Mouse (Mus musculus): ENCODE measurements around the gene Mrps10. TPM values are rescaled to one million over a fixed set of nuclear protein-coding genes. Genes with fewer than 3 reads are reported as not detected.
"Not testable (repeated sequence)": the region's sequence is repeated elsewhere in the genome, so short reads cannot be mapped to it uniquely, and the experiment has no call there.

Mrps10 gene
- total and polyA plus RNA-seq, 2 experiments: 33.9 to 38.5 TPM

DNA sequence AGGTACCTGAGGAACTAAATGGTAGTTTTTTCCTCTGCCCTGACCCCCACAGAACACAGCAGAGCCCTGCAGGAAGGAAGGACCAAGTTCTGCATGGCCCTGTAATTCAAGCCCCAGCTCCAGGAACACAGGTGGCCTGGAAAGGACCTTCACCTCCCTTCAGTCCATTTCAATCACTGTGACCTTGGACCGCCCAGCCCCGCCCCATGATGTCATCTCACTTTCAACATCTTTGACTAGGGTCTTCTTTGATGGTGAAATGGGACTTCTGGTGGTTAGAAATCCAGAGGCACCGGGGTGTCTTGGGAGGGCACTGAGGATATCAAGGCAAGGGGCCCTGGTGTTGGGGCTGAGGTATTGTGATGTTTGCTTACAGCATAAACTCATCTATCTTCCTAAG lies 52.9 kb downstream of the Mrps10 start:
- no peaks in the 10 kb centered on the region for H3K27me3 ChIP-seq (ENCODE audit: control insufficient read depth, insufficient read depth, low read length)
- no peak overlapping the region for H3K9ac ChIP-seq (ENCODE audit: low read depth, low read length)
- no peaks in the 10 kb centered on the region for H3K79me2 ChIP-seq (ENCODE audit: control insufficient read depth, insufficient read depth, low read length)
- no peaks in the 10 kb centered on the region for H3K36me3 ChIP-seq (ENCODE audit: control insufficient read depth, insufficient read depth, low read length)
- no peak for TF ChIP-seq CTCF (IDR thresholded peaks at IDR 0.05; ENCODE audit: low read depth, low read length)
- TF ChIP-seq POLR2A (IDR thresholded peaks at IDR 0.05; ENCODE audit: extremely low read depth, insufficient read depth, low read length): no peak
- no peak overlapping the region for H3K4me3 ChIP-seq (ENCODE audit: insufficient read depth, low read depth, low read length)
- H3K27ac ChIP-seq (replicated peaks; ENCODE audit: insufficient read depth, low read depth, low read length): no peak overlapping the region
- H3K4me1 ChIP-seq (ENCODE audit: control insufficient read depth, insufficient read depth, low read length): peaks cover 4% of the 10 kb centered on the region
- no peak for DNase-seq (ENCODE audit: extremely low read depth, low read depth, low spot score)
- WGBS: 80% methylated on average over 3 of the region's 3 CpGs

DNA sequence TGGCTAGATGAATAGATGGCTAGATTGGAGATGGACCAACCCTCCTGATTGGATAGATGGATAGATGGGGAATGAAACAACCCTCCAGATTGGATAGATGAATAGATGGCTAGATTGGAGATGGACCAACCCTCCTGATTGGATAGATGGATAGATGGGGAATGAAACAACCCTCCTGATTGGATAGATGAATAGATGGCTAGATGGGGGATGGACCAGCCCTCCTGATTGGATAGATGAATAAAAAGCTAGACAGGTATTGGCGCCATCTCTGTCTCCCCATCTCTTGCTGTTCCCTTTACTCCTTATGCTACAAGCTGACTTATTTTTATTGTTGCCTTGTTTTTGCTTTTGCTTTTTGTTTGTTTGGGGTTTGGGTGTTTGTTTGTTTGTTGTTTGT lies 53.9 kb downstream of the Mrps10 start:
- not testable (repeated sequence) for DNase-seq (ENCODE audit: extremely low read depth, low read depth, low spot score); H3K79me2 ChIP-seq (ENCODE audit: control insufficient read depth, insufficient read depth, low read length); H3K4me3 ChIP-seq (ENCODE audit: insufficient read depth, low read depth, low read length); H3K27me3 ChIP-seq (ENCODE audit: control insufficient read depth, insufficient read depth, low read length); H3K9ac ChIP-seq (ENCODE audit: low read depth, low read length); H3K36me3 ChIP-seq (ENCODE audit: control insufficient read depth, insufficient read depth, low read length); H3K4me1 ChIP-seq (ENCODE audit: control insufficient read depth, insufficient read depth, low read length); H3K27ac ChIP-seq (replicated peaks; ENCODE audit: insufficient read depth, low read depth, low read length)
- 93% methylated on average over 1 of the region's 1 CpGs for WGBS

DNA sequence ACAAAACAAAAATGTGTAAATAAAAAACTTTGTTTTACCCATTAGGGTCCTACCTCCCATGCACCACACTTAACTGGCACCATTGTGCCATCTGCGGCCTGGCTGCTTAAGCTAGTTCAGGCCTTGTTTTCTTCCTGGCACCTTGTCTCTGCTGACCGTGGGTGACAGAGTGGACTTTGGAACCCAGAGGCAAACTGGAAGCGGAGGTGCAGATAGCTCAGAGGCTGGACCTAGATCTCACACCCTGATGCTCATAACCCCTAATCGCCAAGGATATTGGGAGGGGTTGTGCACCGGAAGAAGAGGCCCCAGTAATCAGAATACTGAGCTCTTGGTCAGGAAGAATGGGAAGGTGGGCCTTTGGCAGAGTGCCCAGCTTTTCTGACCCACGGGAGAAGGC lies 55.5 kb downstream of the Mrps10 start:
- Histone ChIP-seq H3K4me1 (ENCODE audit: control insufficient read depth, insufficient read depth, low read length) (peaks cover 4% of the 10 kb centered on the region), H3K27ac (replicated peaks; ENCODE audit: insufficient read depth, low read depth, low read length) (0 out of 2 replicates have a peak overlapping the region, but pooled peaks have one; percentile 4), H3K4me3 (ENCODE audit: insufficient read depth, low read depth, low read length) (no peak overlapping the region), H3K79me2 (ENCODE audit: control insufficient read depth, insufficient read depth, low read length) (no peaks in the 10 kb centered on the region), H3K9ac (ENCODE audit: low read depth, low read length) (no peak overlapping the region), H3K36me3 (ENCODE audit: control insufficient read depth, insufficient read depth, low read length) (no peaks in the 10 kb centered on the region), H3K27me3 (ENCODE audit: control insufficient read depth, insufficient read depth, low read length) (no peaks in the 10 kb centered on the region)
- peak; percentile 87 for DNase-seq (ENCODE audit: extremely low read depth, low read depth, low spot score)
- TF ChIP-seq POLR2A (IDR thresholded peaks at IDR 0.05; ENCODE audit: extremely low read depth, insufficient read depth, low read length) (no peak), CTCF (IDR thresholded peaks at IDR 0.05; ENCODE audit: low read depth, low read length) (no peak)
- WGBS: 15% methylated on average over 6 of the region's 6 CpGs

DNA sequence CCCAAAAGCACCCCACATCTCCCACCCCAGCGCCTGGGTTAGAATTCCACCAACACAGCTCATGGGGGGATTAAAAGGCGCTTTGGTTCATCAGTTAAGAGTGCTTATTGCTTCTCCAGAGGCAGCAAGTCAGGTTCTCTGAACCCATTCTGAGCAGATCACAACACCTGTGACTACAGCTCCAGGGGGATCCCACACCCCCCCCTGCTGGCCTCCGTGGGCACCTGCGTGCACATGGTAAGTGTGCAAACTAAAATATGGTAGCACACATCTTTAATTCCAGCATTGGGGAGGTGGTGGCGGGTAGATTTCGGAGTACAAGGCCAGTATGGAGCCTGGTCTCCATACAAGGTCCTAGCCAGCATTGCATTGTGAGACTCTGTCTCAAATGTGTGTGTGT lies 58.6 kb downstream of the Mrps10 start:
- peaks cover 2% of the 10 kb centered on the region; the same call in 1 of the 2 replicates for H3K36me3 ChIP-seq (ENCODE audit: control insufficient read depth, insufficient read depth, low read length)

DNA sequence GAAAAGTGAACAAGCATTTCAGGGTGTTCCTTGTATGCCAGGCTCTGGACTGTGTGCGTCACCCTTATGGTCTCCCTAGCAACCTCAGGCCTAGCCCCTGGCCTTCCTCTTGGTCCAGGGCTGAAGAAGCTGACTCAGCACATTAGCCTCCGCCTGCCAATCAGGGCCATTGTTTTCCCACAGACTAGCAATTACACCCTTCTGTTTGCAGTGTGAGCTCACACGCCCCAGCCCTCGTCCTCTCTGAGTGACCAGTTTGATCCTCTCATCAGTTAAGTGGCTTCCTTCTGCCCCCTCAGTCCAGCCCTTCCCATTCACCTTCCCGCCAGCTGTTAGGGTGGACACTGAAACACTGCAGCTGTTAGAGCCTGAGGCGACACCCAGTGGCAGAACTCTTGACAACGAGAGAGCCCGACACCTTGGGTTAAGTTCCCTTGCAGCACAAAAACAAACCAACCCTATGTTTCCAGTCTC lies 60.2 kb downstream of the Mrps10 start:
- TF ChIP-seq POLR2A (IDR thresholded peaks at IDR 0.05; ENCODE audit: extremely low read depth, insufficient read depth, low read length): no peak
- TF ChIP-seq CTCF (IDR thresholded peaks at IDR 0.05; ENCODE audit: low read depth, low read length): peak; percentile 54
- no peak overlapping the region for H3K27ac ChIP-seq (replicated peaks; ENCODE audit: insufficient read depth, low read depth, low read length)
- peaks cover 4% of the 10 kb centered on the region for H3K4me1 ChIP-seq (ENCODE audit: control insufficient read depth, insufficient read depth, low read length)
- 53% methylated on average over 8 of the region's 8 CpGs for WGBS
- no peaks in the 10 kb centered on the region for H3K79me2 ChIP-seq (ENCODE audit: control insufficient read depth, insufficient read depth, low read length)
- H3K9ac ChIP-seq (ENCODE audit: low read depth, low read length): no peak overlapping the region
- no peak overlapping the region for H3K4me3 ChIP-seq (ENCODE audit: insufficient read depth, low read depth, low read length)
- DNase-seq (ENCODE audit: extremely low read depth, low read depth, low spot score): no peak
- H3K27me3 ChIP-seq (ENCODE audit: control insufficient read depth, insufficient read depth, low read length): no peaks in the 10 kb centered on the region
- peaks cover 2% of the 10 kb centered on the region; the same call in 1 of the 2 replicates for H3K36me3 ChIP-seq (ENCODE audit: control insufficient read depth, insufficient read depth, low read length)

More for the DNA sequence above, 58.6 kb downstream of the Mrps10 start:
- 83% methylated on average over 6 of the region's 6 CpGs for WGBS
- H3K79me2 ChIP-seq (ENCODE audit: control insufficient read depth, insufficient read depth, low read length): no peaks in the 10 kb centered on the region
- no peak for DNase-seq (ENCODE audit: extremely low read depth, low read depth, low spot score)
- H3K27me3 ChIP-seq (ENCODE audit: control insufficient read depth, insufficient read depth, low read length): no peaks in the 10 kb centered on the region
- TF ChIP-seq POLR2A (IDR thresholded peaks at IDR 0.05; ENCODE audit: extremely low read depth, insufficient read depth, low read length): no peak
- TF ChIP-seq CTCF (IDR thresholded peaks at IDR 0.05; ENCODE audit: low read depth, low read length): peak; percentile 55
- H3K4me3 ChIP-seq (ENCODE audit: insufficient read depth, low read depth, low read length): no peak overlapping the region
- peaks cover 4% of the 10 kb centered on the region for H3K4me1 ChIP-seq (ENCODE audit: control insufficient read depth, insufficient read depth, low read length)
- no peak overlapping the region for H3K9ac ChIP-seq (ENCODE audit: low read depth, low read length)
- H3K27ac ChIP-seq (replicated peaks; ENCODE audit: insufficient read depth, low read depth, low read length): no peak overlapping the region

DNA sequence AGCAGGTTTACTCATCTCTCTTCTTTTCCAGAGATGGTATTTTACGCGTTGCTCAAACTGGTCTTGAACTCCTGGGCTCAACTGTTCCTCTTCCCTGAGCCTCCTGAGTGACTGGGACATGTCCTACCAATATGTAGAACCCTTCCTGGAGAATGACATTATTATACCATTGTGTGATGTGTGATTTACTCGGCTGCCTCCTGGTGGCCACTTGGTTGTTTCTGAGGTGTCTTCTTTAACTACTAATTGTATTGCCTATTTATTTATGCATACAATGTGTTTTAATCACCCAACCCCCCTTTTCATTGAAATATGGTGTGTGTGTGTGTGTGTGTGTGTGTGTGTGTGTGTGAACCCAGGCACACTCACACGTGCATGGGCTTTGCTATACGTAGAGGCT lies 62.1 kb downstream of the Mrps10 start:
- TF ChIP-seq CTCF (IDR thresholded peaks at IDR 0.05; ENCODE audit: low read depth, low read length) (no peak), POLR2A (IDR thresholded peaks at IDR 0.05; ENCODE audit: extremely low read depth, insufficient read depth, low read length) (no peak)
- H3K4me3 ChIP-seq (ENCODE audit: insufficient read depth, low read depth, low read length): no peak overlapping the region
- H3K9ac ChIP-seq (ENCODE audit: low read depth, low read length): no peak overlapping the region
- DNase-seq (ENCODE audit: extremely low read depth, low read depth, low spot score): no peak
- 80% methylated on average over 5 of the region's 5 CpGs for WGBS
- peaks cover 2% of the 10 kb centered on the region; the same call in 1 of the 2 replicates for H3K36me3 ChIP-seq (ENCODE audit: control insufficient read depth, insufficient read depth, low read length)
- no peak overlapping the region for H3K27ac ChIP-seq (replicated peaks; ENCODE audit: insufficient read depth, low read depth, low read length)
- no peaks in the 10 kb centered on the region for H3K27me3 ChIP-seq (ENCODE audit: control insufficient read depth, insufficient read depth, low read length)
- no peaks in the 10 kb centered on the region for H3K4me1 ChIP-seq (ENCODE audit: control insufficient read depth, insufficient read depth, low read length)
- no peaks in the 10 kb centered on the region for H3K79me2 ChIP-seq (ENCODE audit: control insufficient read depth, insufficient read depth, low read length)

Other genes starting within 250 kb of the Mrps10 start
- gene Guca1b, start 16.5 kb downstream of the Mrps10 start, total RNA-seq (2014; rRNA removed): 0.54 TPM in 1 of 2 replicates, not detected in the other
- 0.65 and 0.71 TPM in 2 replicates for gene Guca1b, start 16.5 kb downstream of the Mrps10 start, polyA plus RNA-seq (2012; rRNA removed)
- gene Guca1a, start 31.7 kb downstream of the Mrps10 start, total RNA-seq (2014; rRNA removed): 0.55 and 2.3 TPM in 2 replicates
- 2.7 and 2.8 TPM in 2 replicates for gene Guca1a, start 31.7 kb downstream of the Mrps10 start, polyA plus RNA-seq (2012; rRNA removed)
- 2.4 and 6.2 TPM in 2 replicates for gene AI661453, start 67.7 kb downstream of the Mrps10 start, total RNA-seq (2014; rRNA removed)
- 5.7 and 6.3 TPM in 2 replicates for gene AI661453, start 67.7 kb downstream of the Mrps10 start, polyA plus RNA-seq (2012; rRNA removed)
- 12.2 and 16.2 TPM in 2 replicates for gene 1700001C19Rik, start 68.5 kb downstream of the Mrps10 start, total RNA-seq (2014; rRNA removed)
- gene 1700001C19Rik, start 68.5 kb downstream of the Mrps10 start, polyA plus RNA-seq (2012; rRNA removed): 11.7 and 12.2 TPM in 2 replicates
- 8.2 and 8.7 TPM in 2 replicates for gene Taf8, start 133.4 kb downstream of the Mrps10 start, total RNA-seq (2014; rRNA removed)
- gene Taf8, start 133.4 kb downstream of the Mrps10 start, polyA plus RNA-seq (2012; rRNA removed): 7.8 and 9.6 TPM in 2 replicates
- gene Ccnd3, start 136.2 kb downstream of the Mrps10 start, total RNA-seq (2014; rRNA removed): 16.8 and 23.4 TPM in 2 replicates
- gene Ccnd3, start 136.2 kb downstream of the Mrps10 start, polyA plus RNA-seq (2012; rRNA removed): 39.1 and 41.8 TPM in 2 replicates
- 2.5 and 3.4 TPM in 2 replicates for gene Bysl, start 242.6 kb downstream of the Mrps10 start, total RNA-seq (2014; rRNA removed)
- gene Bysl, start 242.6 kb downstream of the Mrps10 start, polyA plus RNA-seq (2012; rRNA removed): 6.7 and 8.1 TPM in 2 replicates
- 14.4 and 15.0 TPM in 2 replicates for gene Med20, start 242.7 kb downstream of the Mrps10 start, total RNA-seq (2014; rRNA removed)
- gene Med20, start 242.7 kb downstream of the Mrps10 start, polyA plus RNA-seq (2012; rRNA removed): 15.0 and 19.4 TPM in 2 replicates
- 1.2 and 1.9 TPM in 2 replicates for gene Gm20517, start 242.7 kb downstream of the Mrps10 start, total RNA-seq (2014; rRNA removed)
- 0.14 and 0.31 TPM in 2 replicates for gene Gm20517, start 242.7 kb downstream of the Mrps10 start, polyA plus RNA-seq (2012; rRNA removed)